Mouse (Mus musculus): ENCODE results near the gene Polr3a.

DNA sequence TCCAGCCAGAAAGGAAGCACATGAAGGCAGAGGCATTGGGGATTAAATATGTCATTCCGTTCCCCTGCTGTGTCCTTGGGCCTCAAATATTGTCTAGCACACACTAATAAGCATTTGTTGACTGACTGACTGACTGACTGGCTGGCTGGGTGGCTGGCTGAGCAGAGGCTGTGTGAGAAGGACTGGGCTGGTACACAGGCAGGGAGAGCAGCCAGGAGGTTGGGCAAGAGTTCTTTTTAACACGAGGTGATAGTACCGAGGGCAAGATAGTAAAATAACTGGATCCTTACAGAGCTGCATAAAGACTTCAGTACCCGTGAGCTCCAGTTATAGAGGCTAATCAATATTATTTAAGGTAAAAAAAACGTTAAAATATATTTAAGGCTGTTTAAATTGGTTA lies 22.7 kb upstream of the Polr3a start:
- TF ChIP-seq CTCF (IDR thresholded peaks at IDR 0.05; ENCODE audit: control insufficient read depth, insufficient read depth, insufficient replicate concordance, low read depth, low read length) (no peak), POLR2A (IDR thresholded peaks at IDR 0.05; ENCODE audit: control insufficient read depth, low read depth, low read length) (no peak)
